Mouse (Mus musculus) thymus, adult 2 months (tissue): ENCODE results near the gene Prep.

Source experiments
- CTCF ChIP-seq: fragments of 200-500 bp; IDR thresholded peaks from 2 replicates; pipeline ENCODE4 v1.5.1; 2012; ENCODE audit warnings: mild to moderate bottlenecking, control low read depth, low read length, moderate library complexity, borderline replicate concordance; ENCODE audit not compliant: control insufficient read depth, poor library complexity, insufficient read depth; ENCODE audit errors: extremely low read depth
- POLR2A ChIP-seq: fragments of 200-500 bp; IDR thresholded peaks from 2 replicates; pipeline ENCODE4 v1.6.1; 2012; ENCODE audit warnings: mild to moderate bottlenecking, low read length, control low read depth, moderate library complexity; ENCODE audit not compliant: control insufficient read depth, poor library complexity, insufficient read depth; ENCODE audit errors: extremely low read depth

- TF ChIP-seq CTCF (no peak), POLR2A (no peak)
Measured at GRCm38 (mm10) chr10:45173927-45174326, 106.9 kb downstream of the Prep start.
